Mouse (Mus musculus) adrenal gland, adult 2 months (tissue): ENCODE measurements around the gene Lypd5. TPM values are rescaled to one million over a fixed set of nuclear protein-coding genes. Genes with fewer than 3 reads are reported as not detected.

ENCODE experiments used
- DNase-seq: peaks from one replicate; pipeline ENCODE4 v3.0.0; 2021
- polyA plus RNA-seq: library from polyadenylated mRNA; depleted of rRNA; stranded (reverse); fragments of >200 nt; gene quantifications from 2 replicates; pipeline ENCODE4 v1.2.3, GENCODE M21; 2012
- total RNA-seq, 2 experiments: library from RNA; stranded (reverse); gene quantifications; 2 replicates each; pipeline ENCODE4 v1.2.3; 2021

Lypd5 gene
- total and polyA plus RNA-seq, 3 experiments = not detected

DNA sequence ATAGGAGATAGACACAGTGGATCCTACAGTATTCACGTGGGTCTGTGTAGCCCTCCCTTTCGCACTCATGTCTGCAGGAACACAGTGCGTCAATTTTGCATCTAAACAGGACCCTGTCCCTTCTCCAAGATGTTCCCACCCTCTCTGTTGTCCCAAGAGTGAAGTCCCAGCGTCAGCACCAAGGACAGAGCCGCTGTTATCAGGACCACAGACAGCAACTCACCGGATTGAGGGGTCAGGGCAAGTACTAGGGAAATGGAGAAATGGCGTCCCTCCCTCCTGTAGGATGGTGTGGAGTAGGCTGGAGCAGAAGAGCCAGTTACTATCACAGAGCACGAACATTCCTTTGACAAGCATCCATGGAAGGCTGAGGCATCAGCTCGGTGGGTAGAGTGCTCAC is 10.3 kb downstream of the Lypd5 start:
- DNase-seq = peak; percentile 24

DNA sequence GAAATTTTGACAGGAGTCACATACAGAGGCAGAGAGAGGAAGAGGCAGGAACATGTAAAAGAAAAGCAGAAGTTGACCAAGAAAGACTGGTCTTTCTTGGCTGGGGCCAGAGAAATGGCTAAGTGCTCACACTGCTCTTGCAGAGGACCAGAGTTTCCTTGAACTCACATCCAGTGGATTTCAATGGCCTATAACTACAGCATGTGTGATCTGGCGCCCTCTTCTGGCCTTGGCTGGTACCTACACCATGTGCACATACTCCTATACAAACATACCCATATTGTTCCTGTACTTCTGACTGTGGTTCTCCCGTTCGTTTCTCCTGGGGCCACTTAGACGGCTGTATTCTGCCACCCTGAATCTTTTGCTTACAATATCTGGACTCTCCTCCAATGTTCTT is 12.0 kb downstream of the Lypd5 start:
- no peak for DNase-seq

DNA sequence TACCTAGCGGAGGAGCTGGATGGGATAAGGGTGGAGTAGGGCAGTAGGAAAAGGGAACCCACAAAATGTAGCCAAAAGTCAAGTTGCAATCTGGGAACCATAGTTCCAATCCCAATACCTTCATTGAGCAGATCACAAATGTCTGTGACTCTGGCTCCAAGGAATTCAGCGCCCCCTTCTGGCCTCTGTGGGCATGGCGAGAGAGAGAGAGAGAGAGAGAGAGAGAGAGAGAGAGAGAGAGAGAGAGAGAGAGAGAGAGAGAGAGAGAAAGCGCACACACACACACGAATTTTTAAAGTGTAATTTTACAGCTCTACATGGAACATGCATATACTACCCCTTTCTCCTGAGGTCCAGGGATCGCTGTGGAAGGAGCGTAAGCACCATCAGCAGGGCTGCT is 14.2 kb downstream of the Lypd5 start:
- DNase-seq = peak; percentile 21

DNA sequence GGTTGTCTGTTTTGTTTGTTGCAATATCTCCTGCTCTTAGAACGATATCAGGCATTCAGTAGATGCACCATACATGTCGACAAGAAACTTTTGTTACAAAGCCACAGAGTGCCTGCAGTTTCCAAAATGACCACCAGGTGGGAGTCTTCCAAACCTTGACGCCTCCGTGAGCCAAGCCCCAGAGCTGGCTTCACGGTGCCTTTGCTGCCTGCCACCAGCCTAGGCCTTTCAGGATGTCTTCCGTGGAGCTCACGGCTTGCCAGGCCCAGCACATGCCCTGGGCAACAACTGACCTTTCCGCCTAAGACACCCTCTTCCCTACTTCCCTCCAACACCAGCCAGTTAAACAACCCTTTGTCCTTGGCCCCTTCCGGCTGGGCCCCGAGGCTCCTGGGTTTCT is 15.8 kb downstream of the Lypd5 start:
- peak; percentile 80 for DNase-seq

DNA sequence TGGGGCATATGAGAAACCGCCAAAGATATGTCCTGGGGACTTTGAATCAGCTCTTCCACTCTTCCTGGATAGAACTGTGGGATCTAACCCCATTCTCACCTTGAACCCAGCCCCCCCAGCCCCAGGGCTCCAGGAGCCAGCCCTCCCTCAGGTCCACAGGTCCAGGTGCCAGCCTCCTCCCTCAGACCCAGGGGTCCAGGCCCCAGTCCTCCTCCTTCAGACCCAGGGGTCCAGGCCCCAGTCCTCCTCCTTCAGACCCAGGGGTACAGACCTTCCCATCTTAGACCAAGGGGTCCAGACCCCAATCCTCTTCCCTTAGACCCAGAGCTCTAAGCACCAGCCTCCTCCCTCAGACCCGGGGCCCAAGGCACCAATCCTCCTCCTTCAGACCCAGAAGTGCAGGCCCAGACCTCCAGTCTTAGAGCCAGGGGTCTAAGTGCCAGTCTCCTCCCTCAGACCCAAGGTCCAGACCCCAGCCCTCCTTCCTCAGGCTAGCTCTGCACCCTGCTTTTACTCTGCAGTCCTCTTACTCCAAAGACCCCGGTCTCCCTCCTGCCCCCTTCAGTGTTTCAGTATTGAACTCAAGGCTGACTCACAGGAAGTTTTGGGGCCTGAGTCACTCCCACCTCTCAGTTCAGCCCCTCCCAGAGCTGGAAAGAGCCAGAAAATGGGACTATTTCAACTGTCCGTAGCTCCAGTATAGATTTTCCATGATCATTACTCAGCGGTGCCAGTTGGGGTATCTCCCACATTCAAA is 16.4 kb downstream of the Lypd5 start:
- peak; percentile 42 for DNase-seq

DNA sequence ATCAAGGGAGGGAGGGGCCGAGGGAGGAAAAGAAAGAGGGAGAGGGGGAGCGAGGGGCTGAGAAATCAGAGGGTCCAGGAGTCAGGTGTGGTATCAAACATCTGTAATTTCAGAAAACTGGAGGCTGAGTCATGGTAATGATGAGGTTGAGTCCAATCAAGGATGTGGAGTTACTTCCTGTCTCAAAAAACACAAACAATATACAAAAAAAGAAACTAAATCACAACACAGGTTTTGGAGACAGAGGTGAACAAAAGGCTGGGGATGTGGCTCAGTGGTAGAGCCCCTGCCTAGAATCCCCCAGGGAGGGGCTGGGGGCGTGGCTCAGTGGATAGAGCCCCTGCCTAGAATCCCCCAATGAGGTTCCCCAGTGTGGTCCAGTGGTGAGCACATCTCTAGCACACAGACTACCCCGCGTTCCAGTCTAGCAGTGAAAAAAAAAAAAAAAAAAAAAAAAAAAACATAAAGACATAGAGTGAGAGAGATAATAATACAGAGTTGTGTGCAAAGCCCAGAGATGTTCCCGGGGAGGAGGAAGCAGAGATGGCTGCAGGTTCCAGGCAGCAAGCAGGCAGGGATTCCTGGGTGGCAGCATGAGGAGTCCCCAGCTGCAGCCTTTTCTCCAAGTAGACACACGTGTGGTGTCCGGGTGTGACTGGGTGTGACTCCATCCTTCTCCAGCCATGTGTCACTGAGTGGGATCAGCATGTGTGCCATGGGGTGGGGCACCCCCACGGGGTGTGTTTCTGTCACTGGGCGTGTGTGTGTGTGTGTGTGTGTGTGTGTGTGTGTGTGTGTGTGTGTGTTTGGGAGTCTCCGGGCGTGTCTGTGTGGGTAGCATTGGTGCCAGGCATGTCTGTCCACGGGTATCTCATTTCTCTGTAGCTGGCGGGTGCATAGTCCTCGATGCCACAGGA is 18.0 kb downstream of the Lypd5 start:
- no peak for DNase-seq

DNA sequence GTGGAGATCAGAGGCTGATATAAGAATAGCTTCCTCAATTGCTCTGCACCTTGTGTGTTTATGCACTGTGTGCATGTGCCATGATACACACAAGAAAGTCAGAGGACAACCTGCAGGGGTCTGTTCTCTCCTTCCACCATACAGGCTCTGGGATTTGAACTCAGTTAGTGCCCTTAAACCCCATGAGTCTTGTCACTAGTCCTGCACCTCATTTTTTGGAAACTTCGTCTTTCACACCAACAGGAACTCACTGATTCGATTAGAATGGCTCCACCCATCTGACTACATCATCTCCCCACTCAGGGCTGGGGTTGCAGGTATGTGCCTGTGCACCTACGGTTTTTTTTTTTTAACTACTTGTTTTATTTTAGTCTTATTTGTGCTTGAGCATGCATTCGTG is 19.2 kb downstream of the Lypd5 start:
- no peak for DNase-seq

DNA sequence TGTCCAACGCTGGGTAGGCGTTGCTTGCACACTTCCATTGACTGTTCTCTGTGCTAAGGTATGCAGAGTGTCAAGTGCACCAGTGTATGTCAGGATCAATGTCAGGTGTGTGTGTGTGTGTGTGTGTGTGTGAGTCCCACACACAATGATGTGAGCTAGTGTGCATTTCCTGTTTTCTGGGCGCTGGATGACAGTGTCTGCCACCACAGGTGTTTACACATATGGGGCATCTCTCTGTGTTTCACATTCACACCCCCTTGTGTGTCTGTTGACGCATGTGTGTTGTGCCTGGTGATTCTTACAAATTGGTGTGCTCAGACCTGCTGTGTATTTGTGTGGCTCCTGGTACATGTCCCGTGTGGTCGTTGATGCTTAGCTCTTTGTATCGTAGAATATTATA is 19.9 kb downstream of the Lypd5 start:
- no peak for DNase-seq

DNA sequence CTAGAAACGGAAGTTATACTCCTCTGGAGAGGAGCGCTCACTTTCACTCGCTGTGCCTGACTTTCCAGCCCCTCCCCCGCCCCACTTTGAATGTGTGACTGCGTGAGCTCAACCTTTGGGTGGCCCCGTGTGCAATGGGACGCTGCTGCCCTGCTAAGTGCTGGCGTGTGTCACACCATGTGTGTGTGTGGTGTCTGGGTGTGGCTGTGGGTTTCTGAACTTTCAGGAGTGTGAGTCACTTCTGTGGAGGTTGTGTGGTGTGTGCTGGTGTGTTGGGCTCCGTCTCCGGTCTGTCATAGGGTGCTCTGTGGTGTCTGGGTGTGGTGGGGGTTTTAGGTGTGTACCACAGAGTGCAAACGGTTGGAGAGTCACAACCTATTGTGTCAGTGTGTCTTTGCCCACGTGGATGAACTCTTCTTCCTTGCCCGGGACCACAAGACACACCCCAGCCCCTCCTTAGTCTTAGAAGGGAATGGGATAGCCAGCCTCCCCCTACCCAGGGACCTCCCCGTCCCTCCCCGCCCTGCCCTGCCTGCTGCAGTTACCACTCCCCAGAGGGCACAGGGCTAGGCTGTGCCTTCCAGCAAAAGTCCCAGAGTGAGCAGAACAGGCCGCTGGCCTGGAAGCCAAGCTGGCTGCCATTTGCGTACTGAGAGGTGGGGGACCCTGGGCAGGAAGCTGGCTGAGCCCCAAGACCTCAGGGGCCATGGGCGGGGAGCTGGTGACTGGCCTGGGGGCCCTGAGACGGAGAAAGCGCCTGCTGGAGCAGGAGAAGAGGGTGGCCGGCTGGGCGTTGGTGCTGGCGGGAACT is 20.9 kb downstream of the Lypd5 start, which contains the start of gene Kcnn4:
Gene Kcnn4 (plus strand): TSS at position 533 of the 811 bp plus-strand sequence.
- no peak for DNase-seq

DNA sequence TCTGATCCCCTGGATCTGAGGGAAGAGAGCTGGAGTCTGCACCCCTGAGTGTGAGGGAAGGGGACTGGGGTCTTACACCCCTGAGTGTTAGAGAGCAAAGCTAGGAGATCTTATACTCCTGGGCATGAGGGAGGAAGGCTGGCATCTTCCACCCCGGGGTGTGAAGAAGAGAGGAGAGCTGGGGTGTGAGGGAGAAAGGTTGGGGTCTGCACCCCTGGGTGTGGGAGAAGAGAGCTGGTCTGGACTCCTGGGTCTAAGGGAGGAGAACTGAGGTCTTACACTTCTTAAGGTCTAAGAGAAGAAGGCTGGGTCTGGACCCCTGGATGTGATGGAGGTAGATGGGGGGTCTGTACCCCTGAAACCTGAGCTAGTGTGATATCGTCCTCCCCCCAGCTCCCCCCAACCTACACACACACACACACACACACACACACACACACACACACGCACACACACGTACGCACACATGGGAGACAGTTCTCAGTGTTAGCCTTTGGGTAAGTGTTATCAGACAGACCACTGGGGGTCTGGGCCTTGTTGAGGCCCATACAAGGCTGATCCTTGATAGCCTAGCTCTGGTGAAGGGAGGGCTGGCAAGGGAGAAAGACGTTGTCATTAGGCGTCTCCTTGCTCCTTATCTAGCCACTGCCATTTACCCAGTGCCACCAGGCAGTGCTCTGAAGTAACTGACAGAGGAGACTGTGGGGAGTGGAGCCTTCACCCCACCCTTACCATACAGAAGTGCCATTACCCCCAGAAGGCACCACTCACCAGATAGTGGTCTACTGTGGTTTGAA is 22.2 kb downstream of the Lypd5 start:
- no peak for DNase-seq

DNA sequence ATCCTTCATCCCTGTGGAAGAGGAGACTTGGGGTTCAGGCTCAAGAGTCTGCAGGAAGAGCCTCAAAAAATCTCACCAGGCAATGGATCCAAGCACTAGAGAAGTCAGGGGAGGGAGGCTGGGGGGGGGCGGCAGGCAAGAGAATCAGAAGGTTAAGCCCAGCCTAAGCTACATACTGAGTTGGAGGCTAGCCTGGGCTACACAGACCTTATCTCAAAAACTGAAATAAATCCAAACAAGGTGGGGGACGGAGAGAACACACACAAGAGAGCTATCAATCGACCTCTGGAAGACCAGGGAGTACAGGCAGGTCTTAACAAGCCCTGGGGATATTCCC is 22.8 kb downstream of the Lypd5 start:
- no peak for DNase-seq

DNA sequence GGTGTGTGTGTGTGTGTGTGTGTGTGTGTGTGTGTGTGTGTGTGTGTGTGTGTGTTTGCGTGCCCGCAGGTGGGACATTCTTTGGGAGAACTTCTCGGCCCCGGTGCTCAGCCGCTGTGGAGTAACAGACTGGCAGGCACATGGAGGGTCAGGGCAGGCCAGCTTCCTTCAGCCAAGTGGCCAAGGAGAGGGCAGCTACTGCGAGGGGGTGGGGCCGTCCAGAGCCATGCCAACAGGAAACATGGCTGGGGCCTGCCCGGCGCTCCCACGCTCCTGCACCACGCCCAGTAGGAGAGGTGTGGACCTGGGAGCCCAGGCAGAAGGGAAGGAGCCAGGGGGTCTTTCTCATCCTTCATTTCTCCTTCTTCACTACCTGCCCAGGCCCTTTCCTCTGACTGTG is 23.3 kb downstream of the Lypd5 start:
- no peak for DNase-seq

DNA sequence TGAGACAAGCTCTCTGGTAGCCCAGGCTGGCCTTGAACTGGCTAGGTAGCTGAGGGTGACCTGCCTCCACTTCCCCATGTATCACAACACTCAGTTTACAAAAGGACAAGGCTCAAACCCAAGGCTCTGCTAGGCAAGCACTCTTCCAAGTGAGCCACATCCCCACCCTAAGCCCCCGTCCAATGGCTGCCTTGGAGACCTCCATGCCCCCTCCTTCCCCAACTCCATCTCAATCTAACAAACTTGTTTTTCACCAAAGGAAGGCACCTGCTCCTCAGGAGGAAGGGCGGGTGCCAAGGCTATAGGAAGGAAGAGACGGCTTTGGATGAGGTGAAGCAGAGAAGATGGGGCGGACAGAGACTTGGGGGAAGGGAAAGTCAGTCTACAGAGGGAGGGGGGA is 23.8 kb downstream of the Lypd5 start:
- DNase-seq = no peak

DNA sequence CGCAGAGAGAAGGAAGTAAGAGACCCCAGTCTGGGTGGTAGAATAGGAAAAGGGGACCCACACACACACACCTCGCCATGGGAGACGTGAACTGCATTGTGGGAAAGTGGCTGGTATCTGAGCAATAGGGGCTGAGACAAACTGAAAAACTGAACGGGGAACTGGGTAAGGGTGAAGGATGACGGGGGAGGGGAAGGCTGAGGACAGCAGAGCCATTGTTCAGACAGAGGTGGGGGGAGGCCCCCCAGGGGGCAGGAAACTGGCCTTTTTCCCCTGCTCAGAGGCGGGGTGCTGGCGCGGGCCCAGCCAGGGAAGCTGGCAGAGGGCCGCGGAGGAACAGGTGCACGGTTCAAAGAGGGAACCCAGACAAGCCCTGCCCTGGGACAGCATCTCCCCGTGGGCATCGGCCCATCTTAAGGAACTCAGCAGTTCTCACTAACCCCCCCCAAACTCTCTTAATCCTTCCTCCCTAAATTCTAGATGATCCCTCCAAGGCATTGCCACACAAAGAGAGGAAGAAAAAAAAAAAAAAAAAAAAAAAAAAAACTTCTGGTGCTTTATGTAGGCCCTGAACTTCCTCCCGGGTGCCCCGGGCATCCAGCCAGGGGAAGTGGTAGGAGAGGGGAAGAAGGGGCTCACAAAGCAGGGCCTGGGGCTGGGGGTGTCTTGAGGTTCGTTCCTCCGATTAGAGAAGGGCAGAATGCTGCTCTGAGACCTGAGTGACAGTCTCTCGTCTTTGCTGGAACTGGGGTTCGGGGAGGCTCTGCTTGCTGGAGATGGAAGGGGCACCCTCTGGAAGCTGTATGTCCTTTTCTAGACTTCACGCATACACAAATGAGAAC is 24.8 kb downstream of the Lypd5 start:
- no peak for DNase-seq

DNA sequence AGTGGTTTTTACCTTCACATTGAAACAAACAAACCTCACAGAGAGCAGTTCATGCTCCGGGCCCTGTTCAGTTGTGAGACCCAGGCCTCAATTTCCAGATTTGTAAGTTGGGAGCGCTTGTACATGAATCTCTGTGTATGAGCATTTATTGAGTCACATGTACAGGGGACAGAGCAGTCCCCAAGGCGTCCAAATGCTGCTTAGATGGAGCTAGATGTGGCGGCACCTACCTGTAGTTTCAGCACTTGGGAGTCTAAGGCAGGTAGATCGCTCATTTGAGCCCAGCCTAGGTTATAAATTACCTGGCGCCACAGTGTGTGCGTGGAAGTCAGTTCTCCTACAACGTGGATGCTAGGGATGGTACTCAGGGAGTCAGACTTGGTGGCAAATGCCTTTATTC is 27.5 kb downstream of the Lypd5 start:
- DNase-seq = no peak

DNA sequence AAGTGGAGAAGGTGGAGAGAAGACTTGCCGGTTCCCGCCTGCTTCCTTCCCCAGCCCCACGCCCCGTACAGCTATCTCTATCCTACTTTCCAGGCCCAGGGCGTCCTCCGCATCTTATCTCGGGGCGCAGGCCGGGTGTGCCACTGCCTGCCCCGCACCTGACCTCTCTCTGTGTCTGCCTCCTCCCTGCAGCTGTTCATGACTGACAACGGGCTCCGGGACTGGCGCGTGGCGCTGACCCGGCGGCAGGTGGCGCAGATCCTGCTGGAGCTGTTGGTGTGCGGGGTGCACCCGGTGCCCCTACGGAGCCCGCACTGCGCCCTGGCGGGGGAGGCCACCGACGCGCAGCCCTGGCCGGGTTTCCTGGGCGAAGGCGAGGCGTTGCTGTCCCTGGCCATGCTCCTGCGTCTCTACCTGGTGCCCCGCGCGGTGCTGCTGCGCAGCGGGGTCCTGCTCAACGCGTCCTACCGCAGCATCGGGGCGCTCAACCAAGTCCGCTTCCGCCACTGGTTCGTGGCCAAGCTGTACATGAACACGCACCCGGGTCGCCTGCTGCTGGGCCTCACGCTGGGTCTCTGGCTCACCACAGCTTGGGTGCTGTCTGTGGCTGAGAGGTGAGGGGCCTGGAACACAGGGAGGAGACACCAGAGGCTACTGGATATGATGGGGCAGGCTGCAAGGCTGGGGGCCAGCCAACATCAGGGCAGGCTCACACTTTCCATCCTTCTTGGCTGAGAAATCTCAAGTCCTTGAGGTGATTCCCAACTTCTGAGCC is 28.3 kb downstream of the Lypd5 start:
- DNase-seq = peak; percentile 71

DNA sequence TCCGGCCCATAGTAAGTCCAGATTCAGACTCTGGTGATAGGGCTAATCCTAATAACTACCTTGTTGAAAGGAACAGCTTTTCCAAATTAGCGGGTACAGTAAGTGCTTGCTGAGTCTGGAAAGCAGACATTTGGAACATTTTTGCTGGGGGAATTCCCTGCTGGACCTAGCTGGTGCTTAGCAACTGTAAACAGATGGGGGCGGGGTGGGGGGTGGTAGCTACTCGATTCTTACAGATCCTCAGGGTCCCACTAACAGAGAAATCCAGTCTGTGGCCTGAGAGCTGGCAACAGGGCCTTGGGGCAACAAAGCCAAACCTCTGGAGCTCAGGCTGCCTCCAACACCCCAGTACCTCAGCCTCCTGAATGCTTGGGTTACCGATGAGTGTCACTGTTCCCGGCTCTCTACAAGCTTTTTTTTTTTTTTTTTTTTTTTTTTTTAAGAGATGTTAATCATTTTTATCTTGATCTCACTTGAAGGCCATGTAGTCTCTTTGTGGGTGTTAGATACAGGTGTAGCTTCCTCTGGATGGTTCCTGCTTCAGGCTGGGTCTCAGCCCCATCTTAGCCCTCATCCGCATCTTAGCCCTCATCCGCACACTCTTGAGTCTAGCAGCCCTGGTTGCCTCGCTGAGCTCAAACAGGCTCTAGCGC is 29.2 kb downstream of the Lypd5 start:
- DNase-seq = no peak

DNA sequence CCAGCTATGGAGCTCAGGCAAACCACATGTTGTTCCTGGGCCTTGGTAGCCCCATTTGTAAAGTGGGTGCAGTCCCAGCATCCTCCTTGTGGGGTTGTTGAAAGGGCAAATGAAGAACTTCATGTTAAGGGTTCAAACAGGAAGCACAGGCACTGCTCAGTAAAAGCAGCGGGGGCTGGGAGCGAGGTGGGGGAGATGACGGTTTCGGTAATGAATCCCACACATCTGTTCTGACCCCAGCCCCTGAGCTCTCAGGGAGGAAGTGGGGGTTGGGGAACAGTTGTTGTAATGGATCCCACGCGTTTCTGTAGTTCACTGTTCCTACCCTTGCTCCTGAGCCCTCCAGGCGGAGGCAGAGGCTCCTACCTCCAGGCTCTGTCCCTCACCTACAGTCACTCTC is 30.9 kb downstream of the Lypd5 start:
- no peak for DNase-seq

DNA sequence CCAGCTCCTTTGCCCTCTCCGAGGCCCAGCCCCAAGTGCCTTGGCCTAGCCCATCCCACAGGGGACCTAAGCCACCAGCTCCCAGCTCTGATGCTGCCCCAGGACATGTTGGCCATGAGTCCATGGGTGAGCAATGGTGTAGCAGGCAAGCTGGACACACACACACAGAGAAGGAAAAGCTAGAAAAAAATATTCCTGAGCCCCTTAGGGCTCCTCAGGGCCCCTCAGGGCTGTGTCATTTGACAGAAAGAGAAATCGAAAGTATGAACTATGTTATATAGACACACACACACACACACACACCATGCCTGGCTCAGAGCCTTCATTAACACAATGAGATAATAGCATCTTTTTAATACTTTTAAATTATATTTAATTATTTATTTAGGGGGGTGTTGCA is 31.4 kb downstream of the Lypd5 start:
- DNase-seq = no peak
